Mouse (Mus musculus): ENCODE results near the gene Rbfox1.

DNA sequence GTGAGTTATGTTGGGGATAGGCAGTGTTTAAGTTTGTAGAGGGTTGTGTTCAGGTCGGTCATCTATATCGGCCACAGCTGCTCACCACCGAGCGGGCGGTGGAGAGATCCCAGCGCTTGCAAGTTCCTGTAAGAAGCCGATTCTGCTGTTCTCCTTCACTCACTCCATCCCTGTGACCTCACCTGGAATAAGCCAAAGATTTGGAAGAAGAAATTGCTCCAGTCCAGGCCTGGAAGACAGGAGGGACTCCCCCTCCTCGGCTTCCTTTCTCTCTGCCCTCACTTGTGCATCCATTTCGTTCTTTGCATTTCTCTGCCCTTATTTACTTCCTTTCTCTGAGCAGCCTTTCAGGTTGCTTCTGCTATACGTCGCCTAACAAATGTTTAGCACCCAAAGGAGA, 465.1 kb downstream of the Rbfox1 start:
- no peak for TF ChIP-seq CTCF (IDR thresholded peaks at IDR 0.05; ENCODE audit: extremely low read depth, insufficient read depth, low read length)
- no peak for TF ChIP-seq POLR2A (IDR thresholded peaks at IDR 0.05; ENCODE audit: extremely low read depth, insufficient read depth, low read length)

Measured in cortical plate, adult 2 months (tissue).